Mouse (Mus musculus): ENCODE measurements around the gene Hsp90ab1. TPM values are rescaled to one million over a fixed set of nuclear protein-coding genes. Genes with fewer than 3 reads are reported as not detected.

Gene Hsp90ab1
- polyA plus RNA-seq, 1 experiment = 924 TPM

GRCm38 (mm10) chr17:45551249-45551796 is 21.7 kb downstream of the Hsp90ab1 start:
- TF ChIP-seq POLR2A (IDR thresholded peaks at IDR 0.05; ENCODE audit: borderline replicate concordance, insufficient read depth, low read length) (no peak), CTCF (IDR thresholded peaks at IDR 0.05; ENCODE audit: borderline replicate concordance, insufficient read depth, low read depth, low read length) (no peak)
- Histone ChIP-seq H3K27ac (ENCODE audit: insufficient read depth, low read length) (peak overlapping the region; percentile 44; the same call in 1 of the 2 replicates), H3K4me1 (ENCODE audit: control insufficient read depth, insufficient read depth, low read length) (peaks cover 21% of the 10 kb centered on the region), H3K4me3 (replicated peaks; ENCODE audit: insufficient read depth, low read depth, low read length) (no peak overlapping the region), H3K27me3 (ENCODE audit: control insufficient read depth, insufficient read depth, low read length) (no peaks in the 10 kb centered on the region)
- WGBS = 46% methylated on average over 7 of the region's 7 CpGs
- DNase-seq = no peak

GRCm38 (mm10) chr17:45550253-45550652 is 22.8 kb downstream of the Hsp90ab1 start:
- H3K4me1 ChIP-seq (ENCODE audit: control insufficient read depth, insufficient read depth, low read length) = peaks cover 29% of the 10 kb centered on the region
- no peaks in the 10 kb centered on the region for H3K27me3 ChIP-seq (ENCODE audit: control insufficient read depth, insufficient read depth, low read length)
- peak in 1 of 2 experiments; percentile 54 for DNase-seq
- peak overlapping the region; percentile 74; the same call in 1 of the 2 replicates for H3K27ac ChIP-seq (ENCODE audit: insufficient read depth, low read length)
- TF ChIP-seq POLR2A (IDR thresholded peaks at IDR 0.05; ENCODE audit: borderline replicate concordance, insufficient read depth, low read length) (no peak), CTCF (IDR thresholded peaks at IDR 0.05; ENCODE audit: borderline replicate concordance, insufficient read depth, low read depth, low read length) (no peak)
- H3K4me3 ChIP-seq (replicated peaks; ENCODE audit: insufficient read depth, low read depth, low read length) = peak overlapping the region; percentile 38
- WGBS = 13% methylated on average over 5 of the region's 5 CpGs

- peak; percentile 56; the same call in 1 of the 2 replicates for TF ChIP-seq POLR2A (IDR thresholded peaks at IDR 0.05; ENCODE audit: borderline replicate concordance, insufficient read depth, low read length)
- no peak for TF ChIP-seq CTCF (IDR thresholded peaks at IDR 0.05; ENCODE audit: borderline replicate concordance, insufficient read depth, low read depth, low read length)
- peaks cover 34% of the 10 kb centered on the region for H3K4me1 ChIP-seq (ENCODE audit: control insufficient read depth, insufficient read depth, low read length)
- peak within 1 kb of the TSS; percentile 88 for H3K4me3 ChIP-seq (replicated peaks; ENCODE audit: insufficient read depth, low read depth, low read length)
- WGBS = 0% methylated on average over 16 of the region's 29 CpGs
- peak within 1 kb of the TSS; percentile 76 for H3K27ac ChIP-seq (ENCODE audit: insufficient read depth, low read length)
- H3K27me3 ChIP-seq (ENCODE audit: control insufficient read depth, insufficient read depth, low read length) = no peaks in the 10 kb centered on the region
- DNase-seq = peak; percentile 83 to 85
These were observed 23.4 kb downstream of the Hsp90ab1 start, which contains the start of gene Tmem151b for GRCm38 (mm10) chr17:45549617-45550181. Gene Tmem151b (minus strand): TSS chr17:45549677.

- peaks cover 41% of the 10 kb centered on the region for H3K4me1 ChIP-seq (ENCODE audit: control insufficient read depth, insufficient read depth, low read length)
- 3% methylated on average over 58 of the region's 68 CpGs for WGBS
- TF ChIP-seq CTCF (IDR thresholded peaks at IDR 0.05; ENCODE audit: borderline replicate concordance, insufficient read depth, low read depth, low read length) (peak; percentile 60; the same call in 1 of the 2 replicates), POLR2A (IDR thresholded peaks at IDR 0.05; ENCODE audit: borderline replicate concordance, insufficient read depth, low read length) (0 out of 2 replicates have a peak, but pooled peaks have one; percentile 19)
- H3K27ac ChIP-seq (ENCODE audit: insufficient read depth, low read length) = peak overlapping the region; percentile 76
- H3K27me3 ChIP-seq (ENCODE audit: control insufficient read depth, insufficient read depth, low read length) = no peaks in the 10 kb centered on the region
- H3K4me3 ChIP-seq (replicated peaks; ENCODE audit: insufficient read depth, low read depth, low read length) = peak overlapping the region; percentile 88
- DNase-seq = peak; percentile 80 to 85
These were observed 24.2 kb downstream of the Hsp90ab1 start for GRCm38 (mm10) chr17:45548541-45549512.

GRCm38 (mm10) chr17:45547461-45548190 is 25.4 kb downstream of the Hsp90ab1 start:
- TF ChIP-seq CTCF (IDR thresholded peaks at IDR 0.05; ENCODE audit: borderline replicate concordance, insufficient read depth, low read depth, low read length) (peak; percentile 28; the same call in 1 of the 2 replicates), POLR2A (IDR thresholded peaks at IDR 0.05; ENCODE audit: borderline replicate concordance, insufficient read depth, low read length) (0 out of 2 replicates have a peak, but pooled peaks have one; percentile 11)
- peak overlapping the region; percentile 26 for H3K27ac ChIP-seq (ENCODE audit: insufficient read depth, low read length)
- 12% methylated on average over 5 of the region's 5 CpGs for WGBS
- DNase-seq = peak; percentile 69 to 78
- peaks cover 53% of the 10 kb centered on the region for H3K4me1 ChIP-seq (ENCODE audit: control insufficient read depth, insufficient read depth, low read length)
- peak overlapping the region; percentile 88 for H3K4me3 ChIP-seq (replicated peaks; ENCODE audit: insufficient read depth, low read depth, low read length)
- H3K27me3 ChIP-seq (ENCODE audit: control insufficient read depth, insufficient read depth, low read length) = no peaks in the 10 kb centered on the region

- H3K4me3 ChIP-seq (replicated peaks; ENCODE audit: insufficient read depth, low read depth, low read length) = peak overlapping the region; percentile 88
- H3K27me3 ChIP-seq (ENCODE audit: control insufficient read depth, insufficient read depth, low read length) = no peaks in the 10 kb centered on the region
- TF ChIP-seq CTCF (IDR thresholded peaks at IDR 0.05; ENCODE audit: borderline replicate concordance, insufficient read depth, low read depth, low read length) = no peak
- peak; percentile 41; the same call in 1 of the 2 replicates for TF ChIP-seq POLR2A (IDR thresholded peaks at IDR 0.05; ENCODE audit: borderline replicate concordance, insufficient read depth, low read length)
- peaks cover 54% of the 10 kb centered on the region for H3K4me1 ChIP-seq (ENCODE audit: control insufficient read depth, insufficient read depth, low read length)
- WGBS = 9% methylated on average over 16 of the region's 16 CpGs
- peak; percentile 81 to 82 for DNase-seq
- peak overlapping the region; percentile 26 for H3K27ac ChIP-seq (ENCODE audit: insufficient read depth, low read length)
These were observed 26.1 kb downstream of the Hsp90ab1 start for GRCm38 (mm10) chr17:45546941-45547340.

Data from cerebellum, adult 2 months (tissue).